Mouse (Mus musculus) embryonic facial prominence, embryonic 12.5 days (tissue): ENCODE measurements around the gene Yjefn3. TPM values are rescaled to one million over a fixed set of nuclear protein-coding genes. Genes with fewer than 3 reads are reported as not detected.
"Not testable (repeated sequence)": the region's sequence is repeated elsewhere in the genome, so short reads cannot be mapped to it uniquely, and the experiment has no call there.

Source experiments
- ATAC-seq: fragments of 200-750 bp; cut with Nextera tagmentation; 2 replicates; pipeline ENCODE4 v1.8.0; 2017; ENCODE audit not compliant: insufficient number of reproducible peaks, insufficient read depth, low FRiP score, low TSS enrichment
- H3K27ac ChIP-seq: fragments of 300-500 bp; sonication (generic); 2 replicates; pipeline ENCODE4 v1.5.1; 2016; ENCODE audit warnings: mild to moderate bottlenecking
- H3K27me3 ChIP-seq: fragments of 300-500 bp; sonication (generic); 2 replicates; pipeline ENCODE4 v1.6.1; 2016; ENCODE audit warnings: mild to moderate bottlenecking, moderate library complexity
- H3K36me3 ChIP-seq: fragments of 300-500 bp; sonication (generic); 2 replicates; pipeline ENCODE4 v1.6.1; 2016; ENCODE audit warnings: mild to moderate bottlenecking
- H3K4me1 ChIP-seq: fragments of 300-500 bp; sonication (generic); 2 replicates; pipeline ENCODE4 v1.6.1; 2016
- H3K4me2 ChIP-seq: fragments of 300-500 bp; sonication (generic); replicated peaks from 2 replicates; pipeline ENCODE4 v1.6.1; 2016; ENCODE audit warnings: mild to moderate bottlenecking, moderate library complexity
- H3K4me3 ChIP-seq: fragments of 300-500 bp; sonication (generic); 2 replicates; pipeline ENCODE4 v1.5.1; 2016; ENCODE audit warnings: mild to moderate bottlenecking
- H3K9ac ChIP-seq: fragments of 300-500 bp; sonication (generic); 2 replicates; pipeline ENCODE4 v1.6.1; 2016; ENCODE audit warnings: mild to moderate bottlenecking, moderate library complexity
- H3K9me3 ChIP-seq: fragments of 300-500 bp; sonication (generic); 2 replicates; pipeline ENCODE4 v1.6.1; 2016; ENCODE audit warnings: mild to moderate bottlenecking, moderate library complexity
- WGBS: fragments of 180-500 bp; shearing (Covaris S2); methylation state at CpG from one replicate; pipeline ENCODE4 v1.1.7; 2016; 5-methylcytosine and 5-hydroxymethylcytosine counted together
- polyA plus RNA-seq: library from polyadenylated mRNA; unstranded; fragments of >200 nt; fragmentation: Nextera tagmentation; extraction: Ambion mirVana; gene quantifications from 2 replicates; pipeline ENCODE4 v1.2.1, GENCODE M21; 2016

The Yjefn3 gene
- 4.8 and 4.9 TPM in 2 replicates for polyA plus RNA-seq

DNA sequence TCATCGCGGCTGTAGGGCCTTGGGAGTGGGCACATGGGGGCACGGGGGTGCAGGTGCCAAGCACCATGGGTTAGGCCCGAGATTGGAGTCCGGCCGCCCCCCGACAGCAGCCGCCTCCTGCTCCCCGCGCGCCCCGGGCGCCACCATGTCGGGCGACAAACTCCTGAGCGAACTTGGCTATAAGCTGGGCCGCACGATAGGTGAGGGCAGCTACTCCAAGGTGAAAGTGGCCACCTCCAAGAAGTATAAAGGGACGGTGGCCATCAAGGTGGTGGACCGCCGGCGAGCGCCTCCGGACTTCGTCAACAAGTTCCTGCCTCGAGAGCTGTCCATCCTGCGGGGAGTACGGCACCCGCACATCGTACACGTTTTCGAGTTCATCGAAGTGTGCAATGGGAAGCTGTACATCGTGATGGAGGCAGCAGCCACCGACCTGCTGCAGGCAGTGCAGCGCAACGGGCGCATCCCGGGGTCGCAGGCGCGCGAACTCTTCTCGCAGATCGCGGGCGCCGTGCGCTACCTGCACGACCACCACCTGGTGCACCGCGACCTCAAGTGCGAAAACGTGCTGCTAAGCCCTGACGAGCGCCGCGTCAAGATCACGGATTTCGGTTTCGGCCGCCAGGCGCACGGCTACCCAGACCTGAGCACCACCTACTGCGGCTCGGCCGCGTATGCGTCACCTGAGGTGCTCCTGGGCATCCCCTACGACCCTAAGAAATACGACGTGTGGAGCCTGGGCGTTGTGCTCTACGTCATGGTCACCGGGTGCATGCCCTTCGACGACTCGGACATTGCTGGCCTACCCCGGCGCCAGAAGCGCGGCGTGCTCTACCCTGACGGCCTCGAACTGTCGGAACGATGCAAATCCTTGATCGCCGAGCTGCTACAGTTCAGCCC lies at the start of gene Yjefn3, which contains the start of the genes Tssk6 and Ndufa13:
Gene Yjefn3, minus strand, starts transcription at position 550 of the 900 bp plus-strand sequence.
Gene Tssk6, plus strand, starts transcription at position 22 of the 900 bp plus-strand sequence.
Gene Ndufa13, minus strand, starts transcription at position 396 of the 900 bp plus-strand sequence.
- H3K4me3 ChIP-seq: peak within 1 kb of the TSS; percentile 70
- H3K9me3 ChIP-seq: no peaks in the 10 kb centered on the region
- H3K36me3 ChIP-seq: peaks cover 23% of the 10 kb centered on the region; the same call in 1 of the 2 replicates
- no peaks in the 10 kb centered on the region for H3K27me3 ChIP-seq
- peak within 1 kb of the TSS; percentile 67 for H3K9ac ChIP-seq
- H3K4me1 ChIP-seq: peaks cover 20% of the 10 kb centered on the region
- 6% methylated on average over 89 of the region's 89 CpGs for WGBS
- H3K4me2 ChIP-seq: peak within 1 kb of the TSS; percentile 95
- no peak; the same call in none of the 2 replicates for ATAC-seq
- H3K27ac ChIP-seq: peak within 1 kb of the TSS; percentile 91

DNA sequence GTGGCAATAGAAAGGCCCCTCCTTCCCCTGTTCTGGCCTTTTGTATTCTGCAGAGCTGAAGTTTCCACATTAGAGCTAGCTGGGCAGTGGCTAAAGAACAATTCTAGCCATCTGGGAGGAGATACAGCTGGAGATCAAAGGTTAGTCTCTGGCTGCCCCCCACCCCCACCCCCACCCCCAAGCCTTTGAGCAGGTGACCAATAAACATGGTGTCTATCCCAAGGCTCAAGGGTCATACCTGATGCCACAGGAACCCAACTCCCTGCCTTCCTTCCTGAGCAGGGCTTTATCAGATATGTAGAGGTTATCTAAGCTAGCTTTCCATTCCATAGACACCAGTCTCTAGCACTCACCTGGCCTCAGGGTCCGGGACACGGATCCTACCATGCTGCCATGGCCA lies 47.8 kb upstream of the Yjefn3 start:
- WGBS: 87% methylated on average over 2 of the region's 2 CpGs
- Histone ChIP-seq H3K27ac (no peak overlapping the region), H3K4me1 (peaks cover 6% of the 10 kb centered on the region; the same call in 1 of the 2 replicates), H3K9ac (no peak overlapping the region), H3K4me2 (no peak overlapping the region), H3K36me3 (0 out of 2 replicates have a peak, but pooled peaks cover 4% of the 10 kb centered on the region), H3K4me3 (no peak overlapping the region), H3K9me3 (no peaks in the 10 kb centered on the region), H3K27me3 (no peaks in the 10 kb centered on the region)
- ATAC-seq: no peak

DNA sequence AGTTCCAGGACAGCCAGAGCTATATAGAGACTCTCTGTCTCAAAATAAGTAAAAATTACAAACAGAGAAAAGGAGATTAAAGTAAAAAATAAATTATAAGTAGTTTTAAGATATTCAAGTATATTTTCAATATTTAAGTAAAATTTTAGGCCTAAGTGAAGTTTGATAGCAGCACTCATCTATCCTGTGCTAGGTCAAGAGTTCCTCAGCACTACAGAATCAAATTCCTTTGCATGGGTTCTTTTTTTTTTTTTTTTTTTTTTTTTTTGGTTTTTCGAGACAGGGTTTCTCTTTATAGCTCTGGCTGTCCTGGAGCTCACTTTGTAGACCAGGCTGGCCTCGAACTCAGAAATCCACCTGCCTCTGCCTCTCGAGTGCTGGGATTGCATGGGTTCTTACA lies 40.0 kb upstream of the Yjefn3 start:
- H3K9me3 ChIP-seq, ATAC-seq, H3K9ac ChIP-seq, H3K27me3 ChIP-seq, H3K27ac ChIP-seq, H3K4me3 ChIP-seq, H3K36me3 ChIP-seq, H3K4me2 ChIP-seq: not testable (repeated sequence)
- 77% methylated on average over 3 of the region's 3 CpGs for WGBS
- peaks cover 11% of the 10 kb centered on the region for H3K4me1 ChIP-seq

DNA sequence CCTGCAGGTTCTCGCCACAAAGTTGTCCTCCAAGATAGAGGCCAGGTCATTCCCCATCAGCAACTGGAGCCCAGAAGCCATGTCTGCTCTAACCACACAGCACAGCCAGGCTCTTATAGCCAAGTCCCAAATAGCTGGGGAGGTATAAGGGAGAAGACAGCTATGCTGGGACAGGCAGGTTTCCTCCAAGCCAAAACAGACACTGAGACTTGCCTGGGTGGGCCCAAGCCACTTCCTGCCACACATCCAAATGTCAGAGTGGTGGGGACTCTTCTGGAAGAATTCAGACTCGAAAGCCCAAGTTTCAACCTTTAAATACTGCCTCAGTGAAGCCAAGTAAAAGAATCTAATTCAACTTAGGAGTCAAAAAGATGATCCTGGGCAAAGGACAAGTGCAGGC lies 37.9 kb upstream of the Yjefn3 start:
- peaks cover 11% of the 10 kb centered on the region for H3K4me1 ChIP-seq
- H3K4me2 ChIP-seq: no peak overlapping the region
- no peak for ATAC-seq
- 92% methylated on average over 2 of the region's 2 CpGs for WGBS
- peaks cover 10% of the 10 kb centered on the region for H3K36me3 ChIP-seq
- no peak overlapping the region for H3K27ac ChIP-seq
- no peaks in the 10 kb centered on the region for H3K27me3 ChIP-seq
- no peak overlapping the region for H3K9ac ChIP-seq
- H3K9me3 ChIP-seq: no peaks in the 10 kb centered on the region
- no peak overlapping the region for H3K4me3 ChIP-seq

DNA sequence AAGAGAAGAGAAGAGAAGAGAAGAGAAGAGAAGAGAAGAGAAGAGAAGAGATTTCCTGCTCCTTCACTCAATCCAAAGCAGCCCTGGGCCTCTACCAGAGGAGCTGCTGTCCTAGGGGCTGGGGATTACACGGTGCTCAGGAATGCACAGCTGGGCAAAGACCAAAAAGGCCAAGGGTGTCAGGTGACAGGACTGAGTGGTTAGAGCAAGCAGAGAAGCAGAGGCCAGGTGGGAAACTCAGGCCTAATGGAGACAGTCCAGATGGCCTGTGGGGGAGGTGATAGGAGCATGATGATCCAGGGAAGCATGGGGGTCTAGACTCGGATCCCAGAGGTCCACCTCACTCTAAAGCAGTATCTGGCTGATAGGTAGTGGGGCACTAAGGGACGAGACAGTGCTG lies 37.1 kb upstream of the Yjefn3 start:
- no peak overlapping the region for H3K27ac ChIP-seq
- H3K4me3 ChIP-seq: no peak overlapping the region
- H3K4me1 ChIP-seq: peaks cover 11% of the 10 kb centered on the region
- H3K9me3 ChIP-seq: no peaks in the 10 kb centered on the region
- H3K4me2 ChIP-seq: no peak overlapping the region
- peaks cover 17% of the 10 kb centered on the region for H3K36me3 ChIP-seq
- no peaks in the 10 kb centered on the region for H3K27me3 ChIP-seq
- 31% methylated on average over 3 of the region's 3 CpGs for WGBS
- no peak for ATAC-seq
- H3K9ac ChIP-seq: no peak overlapping the region

DNA sequence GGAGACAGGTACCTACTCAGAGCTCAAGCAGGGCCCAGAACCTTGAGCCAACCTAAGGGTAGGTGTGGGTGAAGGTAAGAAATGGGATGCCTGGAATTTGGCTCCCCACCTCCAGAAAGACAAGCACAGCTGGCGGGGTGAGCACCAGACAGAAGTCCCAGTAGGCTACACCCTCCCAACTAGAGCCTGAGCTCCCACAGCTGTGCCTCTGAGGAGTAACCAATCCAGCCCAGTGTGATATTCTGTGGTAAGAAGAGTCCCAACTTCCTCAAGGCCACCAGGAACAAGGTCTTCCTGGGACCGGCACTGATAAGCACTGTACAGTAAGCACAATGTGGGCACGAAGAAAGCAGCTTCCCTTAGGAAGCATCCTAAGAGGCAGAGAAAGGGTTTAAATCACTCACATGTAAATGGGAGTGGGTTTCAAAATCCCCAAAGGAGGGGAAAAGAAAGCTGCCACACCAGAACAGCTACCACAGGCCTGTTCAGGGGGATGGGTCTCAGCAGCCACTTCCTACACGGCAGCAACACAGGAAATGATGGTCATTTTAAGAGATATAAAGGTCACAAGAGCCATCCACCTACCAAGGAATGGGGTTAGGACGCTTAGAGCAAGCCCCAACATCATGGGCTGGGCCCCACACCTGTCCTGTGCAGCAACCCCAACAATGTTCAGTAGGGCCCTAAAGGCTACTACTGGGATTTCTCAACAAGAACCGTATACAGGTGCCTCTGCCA lies 35.9 kb upstream of the Yjefn3 start:
- no peak for ATAC-seq
- Histone ChIP-seq H3K9ac (no peak overlapping the region), H3K27me3 (no peaks in the 10 kb centered on the region), H3K4me1 (peaks cover 11% of the 10 kb centered on the region), H3K36me3 (peaks cover 28% of the 10 kb centered on the region), H3K4me2 (no peak overlapping the region), H3K4me3 (no peak overlapping the region), H3K27ac (no peak overlapping the region), H3K9me3 (no peaks in the 10 kb centered on the region)
- WGBS: 80% methylated on average over 6 of the region's 6 CpGs

DNA sequence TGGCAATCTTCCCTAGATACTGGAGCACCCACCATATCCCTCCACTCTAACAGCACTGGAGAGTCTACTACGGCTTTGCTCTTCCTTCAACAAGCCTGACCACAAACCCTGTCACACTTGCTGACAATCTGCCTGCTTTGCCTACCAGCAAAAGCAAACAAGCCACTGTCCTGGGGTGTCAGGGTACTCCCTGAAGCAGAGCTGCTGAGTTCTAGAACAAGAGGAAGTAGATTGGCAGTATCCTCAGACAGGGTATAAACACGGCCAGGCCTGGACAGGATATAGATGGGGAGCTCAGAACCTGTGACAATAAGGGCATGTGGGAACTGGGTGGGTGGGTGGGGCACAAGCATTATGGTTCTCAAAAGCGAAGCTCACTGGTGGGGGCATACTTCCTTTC lies 35.0 kb upstream of the Yjefn3 start:
- no peak overlapping the region for H3K27ac ChIP-seq
- H3K4me1 ChIP-seq: peaks cover 11% of the 10 kb centered on the region
- no peaks in the 10 kb centered on the region for H3K27me3 ChIP-seq
- WGBS: 90% methylated on average over 3 of the region's 3 CpGs
- no peak for ATAC-seq
- H3K4me2 ChIP-seq: no peak overlapping the region
- no peak overlapping the region for H3K9ac ChIP-seq
- peaks cover 28% of the 10 kb centered on the region for H3K36me3 ChIP-seq
- no peak overlapping the region for H3K4me3 ChIP-seq
- H3K9me3 ChIP-seq: no peaks in the 10 kb centered on the region

DNA sequence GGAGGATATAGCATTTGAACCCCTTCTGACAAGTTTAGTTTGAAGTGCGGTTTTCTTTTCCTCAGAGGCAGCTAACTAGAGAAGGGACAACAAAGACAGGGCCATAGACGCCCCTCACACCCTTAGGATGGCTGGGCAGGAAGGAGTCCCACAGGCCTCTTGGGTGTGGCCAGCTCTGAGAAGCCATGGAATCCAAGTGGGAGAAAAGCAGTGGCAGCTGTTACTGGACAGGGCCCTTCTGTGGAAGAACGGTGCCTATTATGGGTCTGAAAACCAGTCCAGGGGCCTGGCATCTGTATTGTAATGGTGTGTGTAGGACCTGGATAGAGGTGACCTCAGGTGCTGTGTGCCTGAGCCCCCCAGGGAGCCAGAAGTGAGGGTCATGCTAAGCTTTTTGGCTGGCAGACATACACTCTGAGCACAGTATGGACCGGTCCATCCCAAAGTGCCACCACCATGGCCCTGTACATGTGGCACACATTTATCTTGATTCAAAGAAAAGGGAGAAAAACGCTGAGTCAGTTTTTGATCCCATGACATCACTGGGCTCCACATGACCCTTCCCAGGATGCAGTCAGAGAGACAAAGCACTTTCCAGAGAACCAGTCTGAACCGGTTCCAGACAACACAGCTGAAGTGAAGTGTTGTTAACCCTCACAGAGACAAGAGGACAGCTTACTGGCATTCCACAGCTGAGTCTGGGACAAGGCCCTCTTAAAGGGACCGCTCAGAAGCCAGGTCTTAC lies 33.7 kb upstream of the Yjefn3 start:
- Histone ChIP-seq H3K4me3 (no peak overlapping the region), H3K4me1 (peaks cover 11% of the 10 kb centered on the region), H3K27ac (0 out of 2 replicates have a peak overlapping the region, but pooled peaks have one; percentile 17), H3K27me3 (no peaks in the 10 kb centered on the region), H3K9ac (no peak overlapping the region), H3K4me2 (no peak overlapping the region), H3K36me3 (peaks cover 28% of the 10 kb centered on the region), H3K9me3 (no peaks in the 10 kb centered on the region)
- 64% methylated on average over 7 of the region's 7 CpGs for WGBS
- peak; percentile 69 for ATAC-seq

DNA sequence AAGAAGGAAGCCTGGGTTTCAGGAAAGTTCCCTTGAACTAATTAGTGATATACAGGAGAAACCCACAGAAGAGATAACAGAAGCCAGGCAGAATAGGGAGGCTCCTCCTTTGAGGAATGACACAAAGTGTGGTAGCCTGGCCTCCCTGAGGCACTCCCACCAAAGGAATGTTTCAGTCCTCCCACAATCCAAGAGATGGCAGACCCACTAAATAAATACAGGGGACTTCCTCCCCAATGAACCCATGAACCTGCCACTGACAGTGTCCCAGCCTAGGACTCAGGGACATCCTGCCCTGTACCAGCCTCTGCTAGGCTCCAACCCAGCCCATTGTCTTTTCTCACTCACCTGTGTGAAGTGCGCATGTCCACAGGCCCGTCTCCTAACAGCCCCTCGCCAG lies 32.9 kb upstream of the Yjefn3 start:
- H3K4me2 ChIP-seq: no peak overlapping the region
- no peaks in the 10 kb centered on the region for H3K9me3 ChIP-seq
- H3K9ac ChIP-seq: no peak overlapping the region
- WGBS: 93% methylated on average over 3 of the region's 3 CpGs
- peaks cover 28% of the 10 kb centered on the region for H3K36me3 ChIP-seq
- no peaks in the 10 kb centered on the region for H3K27me3 ChIP-seq
- no peak overlapping the region for H3K4me3 ChIP-seq
- peaks cover 10% of the 10 kb centered on the region for H3K4me1 ChIP-seq
- no peak for ATAC-seq
- no peak overlapping the region for H3K27ac ChIP-seq

DNA sequence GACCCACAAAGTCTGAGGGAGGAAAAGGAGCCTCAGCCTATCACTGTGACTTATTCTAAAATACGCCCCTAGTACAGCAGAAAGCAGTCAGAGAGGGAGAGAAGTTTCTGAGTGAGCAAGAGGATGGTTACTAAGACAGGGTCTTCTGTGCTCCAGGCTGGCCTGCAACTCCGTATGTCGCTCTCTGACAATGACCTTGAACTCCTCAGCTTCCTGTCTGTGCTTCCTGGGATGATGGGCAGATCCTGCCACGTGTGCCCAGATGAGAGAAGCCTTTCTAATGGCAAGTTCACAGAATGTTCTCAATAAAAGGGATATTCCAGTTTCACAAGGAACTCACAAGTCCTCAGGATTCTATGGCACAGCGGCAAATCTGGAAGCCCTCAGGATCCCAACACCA lies 32.1 kb upstream of the Yjefn3 start:
- Histone ChIP-seq H3K4me3 (no peak overlapping the region), H3K36me3 (peaks cover 28% of the 10 kb centered on the region), H3K4me1 (peaks cover 1% of the 10 kb centered on the region), H3K27ac (no peak overlapping the region), H3K27me3 (no peaks in the 10 kb centered on the region), H3K9me3 (no peaks in the 10 kb centered on the region), H3K9ac (no peak overlapping the region), H3K4me2 (no peak overlapping the region)
- ATAC-seq: no peak
- WGBS: 79% methylated on average over 5 of the region's 5 CpGs

DNA sequence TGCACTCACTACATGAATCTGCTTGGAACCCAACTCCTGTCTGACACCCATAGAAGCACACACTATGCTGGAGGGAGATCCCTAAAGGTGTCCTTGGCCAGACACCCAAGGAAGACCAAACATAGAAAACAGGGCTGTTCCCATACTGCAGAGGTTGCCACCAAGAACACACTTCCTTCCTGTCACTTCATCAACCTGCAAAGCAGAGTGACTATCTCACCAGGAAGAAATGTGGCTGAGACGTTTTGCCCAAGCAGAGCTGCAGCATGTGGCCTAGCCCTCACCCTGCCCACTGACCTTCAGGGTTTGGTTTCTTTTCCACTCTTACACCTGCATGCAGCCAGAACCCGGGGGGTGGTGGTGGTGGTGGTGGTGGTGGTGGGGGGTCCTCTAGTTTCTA lies 31.3 kb upstream of the Yjefn3 start:
- no peak overlapping the region for H3K4me2 ChIP-seq
- no peaks in the 10 kb centered on the region for H3K9me3 ChIP-seq
- ATAC-seq: no peak
- no peak overlapping the region for H3K4me3 ChIP-seq
- peaks cover 28% of the 10 kb centered on the region for H3K36me3 ChIP-seq
- no peaks in the 10 kb centered on the region for H3K27me3 ChIP-seq
- H3K27ac ChIP-seq: no peak overlapping the region
- no peaks in the 10 kb centered on the region for H3K4me1 ChIP-seq
- 84% methylated on average over 2 of the region's 2 CpGs for WGBS
- no peak overlapping the region for H3K9ac ChIP-seq
